ENCODE assay signal across 10 mouse cellular contexts in genomic region chr5:118297338-118297746, GRCm38 (mm10). TPM values are rescaled to one million over a fixed set of nuclear protein-coding genes. Genes with fewer than 3 reads are reported as not detected.
DNase-seq lines count a peak whose midpoint lies in the region; ATAC-seq lines count a peak whose summit lies in the region.
"Had no signal": no experiment of that assay in that cellular context is flagged by ENCODE, and none has a peak within 500 bp of the region (broad histone marks: within the 10 kb centered on the region; RNA-seq: fewer than 3 reads in every experiment).

No protein-coding gene starts in this region.

- H3K27me3 ChIP-seq in limb, embryonic 10.5 days (ENCODE audit: low read depth, poor library complexity, severe bottlenecking) = no peaks in the 10 kb centered on the region
- no peaks in the 10 kb centered on the region for H3K27me3 ChIP-seq in stomach, embryonic 16.5 days (ENCODE audit: control insufficient read depth, insufficient read depth, low read length)

- no peaks in the 10 kb centered on the region for H3K36me3 ChIP-seq in limb, embryonic 10.5 days
- H3K36me3 ChIP-seq in stomach, embryonic 16.5 days (ENCODE audit: control insufficient read depth, insufficient read depth, low read length) = no peaks in the 10 kb centered on the region

- ATAC-seq in stomach, embryonic 16.5 days (ENCODE audit: insufficient read depth, low FRiP score) = no peak

- peaks cover 46% of the 10 kb centered on the region for H3K4me1 ChIP-seq in limb, embryonic 10.5 days
- peaks cover 23% of the 10 kb centered on the region for H3K4me1 ChIP-seq in stomach, embryonic 16.5 days (ENCODE audit: control insufficient read depth, insufficient read depth, low read length)

- H3K27ac ChIP-seq in limb, embryonic 10.5 days = peak overlapping the region; percentile 25
- peak overlapping the region; percentile 43; the same call in 1 of the 2 replicates for H3K27ac ChIP-seq in stomach, embryonic 16.5 days (ENCODE audit: low read length)

- 44% methylated on average over 12 of the region's 12 CpGs for WGBS in limb, embryonic 10.5 days
- WGBS in stomach, embryonic 16.5 days = 23% methylated on average over 12 of the region's 12 CpGs

- H3K4me2 ChIP-seq in stomach, embryonic 16.5 days (ENCODE audit: low read depth, low read length) = no peak overlapping the region

- no peak overlapping the region for H3K4me3 ChIP-seq in limb, embryonic 10.5 days
- no peak overlapping the region for H3K4me3 ChIP-seq in stomach, embryonic 16.5 days (replicated peaks; ENCODE audit: low read length)
- H3K4me3 ChIP-seq: myocyte had no signal

- H3K9ac ChIP-seq in stomach, embryonic 16.5 days (ENCODE audit: low read length) = peak overlapping the region; percentile 41; the same call in 1 of the 2 replicates

- DNase-seq in embryo, embryonic 11 days = peak; percentile 32
- DNase-seq in embryo, embryonic 10.5 days (ENCODE audit: low spot score) = no peak
- DNase-seq in layer of hippocampus, postnatal 10 days (ENCODE audit: low spot score in 2 of 2) = peak; percentile 22 to 26
- no peak for DNase-seq in layer of hippocampus, postnatal 25 days (ENCODE audit: extremely low spot score in 1 of 2, low spot score in 1 of 2)
- peak; percentile 34 for DNase-seq in limb, embryonic 10.5 days (ENCODE audit: low spot score)
- DNase-seq in layer of hippocampus, adult 9-11 months = no peak
- DNase-seq in adrenal gland, adult 18-20 months (ENCODE audit: low spot score in 2 of 2) = no peak
- DNase-seq: cerebellum, adult 11 months had no signal

- no peaks in the 10 kb centered on the region for H3K9me3 ChIP-seq in limb, embryonic 10.5 days (replicated peaks)
- H3K9me3 ChIP-seq in stomach, embryonic 16.5 days (replicated peaks; ENCODE audit: control insufficient read depth, low read length) = no peaks in the 10 kb centered on the region

RNA-seq across cellular contexts. Expression of gene 2410131K14Rik, which starts 52.3 kb away (rescaled TPM):
- total RNA-seq in layer of hippocampus, postnatal 10 days (2021) = 10 to 100 TPM; 18.4 to 19.5 TPM
- 10 to 100 TPM; 12.6 to 15.4 TPM for total RNA-seq in layer of hippocampus, postnatal 25 days (2021)
- polyA plus RNA-seq in limb, embryonic 10.5 days (2016; fragmentation: Nextera tagmentation; extraction: Ambion mirVana) = 13.7 and 14.3 TPM in 2 replicates
- 7.4 and 7.7 TPM in 2 replicates for polyA plus RNA-seq in stomach, embryonic 16.5 days (2015; fragmentation: Nextera tagmentation; extraction: Ambion mirVana)
- total RNA-seq in adrenal gland, adult 18-20 months (2021) = 1 to 10 TPM; 6.3 to 9.0 TPM

RNA-seq across cellular contexts. Expression of gene Rnft2, which starts 52.4 kb away (rescaled TPM):
- total RNA-seq in layer of hippocampus, postnatal 10 days (2021) = 10 to 100 TPM; 85.9 to 91.1 TPM
- total RNA-seq in layer of hippocampus, postnatal 25 days (2021) = 10 to 100 TPM; 69.4 to 69.8 TPM
- polyA plus RNA-seq in limb, embryonic 10.5 days (2016; fragmentation: Nextera tagmentation; extraction: Ambion mirVana) = 4.9 and 5.5 TPM in 2 replicates
- 1.3 and 2.6 TPM in 2 replicates for polyA plus RNA-seq in stomach, embryonic 16.5 days (2015; fragmentation: Nextera tagmentation; extraction: Ambion mirVana)
- total RNA-seq in adrenal gland, adult 18-20 months (2021) = 1 to 10 TPM; 3.1 to 5.3 TPM

Comparison
In these comparisons a context has a peak if more than half of its experiments do, and no peak if none do; other contexts are left out.
1. DNase-seq: peak in embryo, embryonic 11 days (single experiment), layer of hippocampus, postnatal 10 days (2 of 2) and limb, embryonic 10.5 days (single experiment); none in embryo, embryonic 10.5 days (single experiment), layer of hippocampus, postnatal 25 days (0 of 2), layer of hippocampus, adult 9-11 months (single experiment) and adrenal gland, adult 18-20 months (0 of 2).
2. RNA of gene Rnft2, which starts 52.4 kb away (total RNA-seq): 85.9 to 91.1 TPM in layer of hippocampus, postnatal 10 days and 69.4 to 69.8 TPM in layer of hippocampus, postnatal 25 days; 3.1 to 5.3 TPM in adrenal gland, adult 18-20 months; every median in the first group is over 10 times any median in the second.